Mouse (Mus musculus) CH12.LX (cell line): ENCODE measurements at regions not wholly inside any gene's neighbourhood (a gene's known extent, or its start where the extent isn't known, plus 50 kb on each side); places are given as distances from the start of the nearest gene placed in this dataset.

Experiments used
- CTCF ChIP-seq, 2 experiments: IDR thresholded peaks in 1 of 2; conservative IDR thresholded peaks in 1 of 2; 2 replicates each; pipeline ENCODE4 v1.5.1; 2011 to 2012; ENCODE audit warnings: low read depth in 2 of 2, low read length in 2 of 2, improper control_type of control experiment in 1 of 2, inconsistent platforms in 1 of 2, mild to moderate bottlenecking in 1 of 2, moderate library complexity in 1 of 2
- ELF1 ChIP-seq: IDR thresholded peaks from 2 replicates; pipeline ENCODE4 v1.6.1; 2014; ENCODE audit warnings: low read depth, mild to moderate bottlenecking, inconsistent platforms, low read length, improper control_type of control experiment
- EP300 ChIP-seq: IDR thresholded peaks from 2 replicates; pipeline ENCODE4 v1.6.1; 2011; ENCODE audit warnings: low read length, improper control_type of control experiment
- HCFC1 ChIP-seq: IDR thresholded peaks from 2 replicates; pipeline ENCODE4 v1.6.1; 2012; ENCODE audit warnings: low read depth, mild to moderate bottlenecking, inconsistent platforms, low read length, improper control_type of control experiment
- MAX ChIP-seq: IDR thresholded peaks from 2 replicates; pipeline ENCODE4 v1.6.1; 2011; ENCODE audit warnings: low read length, improper control_type of control experiment
- MAZ ChIP-seq: IDR thresholded peaks from 2 replicates; pipeline ENCODE4 v1.6.1; 2012; ENCODE audit warnings: low read depth, mild to moderate bottlenecking, inconsistent platforms, low read length, improper control_type of control experiment, moderate library complexity
- POLR2A ChIP-seq: IDR thresholded peaks from 2 replicates; pipeline ENCODE4 v1.6.1; 2011; ENCODE audit warnings: low read depth, mild to moderate bottlenecking, improper control_type of control experiment, low read length
- TCF12 ChIP-seq: IDR thresholded peaks from 2 replicates; pipeline ENCODE4 v1.6.1; 2014; ENCODE audit warnings: low read depth, mild to moderate bottlenecking, inconsistent platforms, low read length, improper control_type of control experiment
- USF1 ChIP-seq: IDR thresholded peaks from 2 replicates; pipeline ENCODE4 v1.6.1; 2014; ENCODE audit warnings: low read depth, mild to moderate bottlenecking, inconsistent platforms, low read length, improper control_type of control experiment
- ZC3H11A ChIP-seq: IDR thresholded peaks from 2 replicates; pipeline ENCODE4 v1.6.1; 2012; ENCODE audit warnings: low read depth, mild to moderate bottlenecking, inconsistent platforms, low read length, improper control_type of control experiment

- no peak for TF ChIP-seq TCF12
- TF ChIP-seq CTCF (conservative IDR thresholded peaks at IDR 0.05 in 1 of 2, IDR thresholded peaks at IDR 0.05 in 1 of 2; ENCODE audit: low read depth in 2 of 2, low read length in 2 of 2) = no peak
- no peak for TF ChIP-seq EP300
- TF ChIP-seq MAZ = no peak
- TF ChIP-seq ELF1 = no peak
- no peak for TF ChIP-seq HCFC1
- no peak for TF ChIP-seq USF1
- TF ChIP-seq MAX = no peak
- no peak for TF ChIP-seq POLR2A
- no peak for TF ChIP-seq ZC3H11A
Measured at GRCm38 (mm10) chr11:111175566-111175965, 109.6 kb downstream of the Kcnj2 start.
